Mouse (Mus musculus) R1 (cell line): ENCODE measurements at regions not wholly inside any gene's neighbourhood (a gene's known extent, or its start where the extent isn't known, plus 50 kb on each side); places are given as distances from the start of the nearest gene placed in this dataset.
"Not testable (repeated sequence)": the region's sequence is repeated elsewhere in the genome, so short reads cannot be mapped to it uniquely, and the experiment has no call there.

Experiments
- DNase-seq: peaks from one replicate; pipeline ENCODE4 v3.0.0-alpha.2; 2018; ENCODE audit warnings: low read depth, low spot score

DNA sequence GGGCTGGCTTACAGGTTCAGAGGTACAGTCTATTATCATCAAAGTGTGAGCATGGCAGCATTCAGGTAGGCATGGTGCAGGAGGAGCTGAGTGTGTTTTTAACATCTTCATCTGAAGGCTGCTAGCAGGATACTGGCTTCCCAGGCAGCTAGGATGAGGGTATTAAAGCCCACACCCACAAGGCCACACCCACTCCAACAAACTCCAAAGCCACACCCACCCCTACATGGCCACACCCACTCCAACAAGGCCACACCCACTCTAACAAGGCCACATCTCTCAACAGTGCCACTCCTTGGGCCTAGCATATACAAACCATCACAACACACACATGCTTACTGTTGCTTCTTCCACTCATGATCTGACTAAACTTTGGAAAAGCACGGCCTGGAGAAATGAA is 172.5 kb downstream of the Msrb3 start:
- peak; percentile 54 for DNase-seq

DNA sequence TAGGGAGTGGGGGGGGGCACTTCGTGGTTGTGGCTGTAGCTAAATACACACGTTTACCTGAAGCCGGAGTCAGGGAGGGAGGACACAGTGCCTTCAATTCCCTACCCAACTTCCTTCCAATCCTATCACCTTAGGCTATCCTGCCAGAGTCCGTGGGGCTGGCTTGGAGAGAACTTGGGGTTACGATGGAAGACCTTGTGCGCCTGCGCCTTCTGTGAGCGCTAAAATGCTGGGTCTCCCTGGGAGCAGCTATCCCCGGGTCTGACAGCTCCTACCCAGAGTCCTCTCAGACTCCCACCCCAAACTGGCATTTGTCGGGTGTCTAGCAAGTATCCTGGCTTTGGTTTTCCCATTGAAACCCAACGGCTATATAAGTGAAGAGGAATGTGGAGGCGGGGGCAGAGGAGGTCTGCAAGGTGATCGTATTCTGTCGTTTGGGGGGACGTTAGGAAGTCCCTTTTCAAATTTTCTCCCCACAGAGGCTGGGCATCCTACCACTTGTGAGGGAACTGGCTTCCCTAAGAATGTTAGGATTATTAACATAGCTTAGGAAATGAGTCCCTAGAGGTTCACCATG is 176.9 kb downstream of the Msrb3 start:
- DNase-seq: no peak

DNA sequence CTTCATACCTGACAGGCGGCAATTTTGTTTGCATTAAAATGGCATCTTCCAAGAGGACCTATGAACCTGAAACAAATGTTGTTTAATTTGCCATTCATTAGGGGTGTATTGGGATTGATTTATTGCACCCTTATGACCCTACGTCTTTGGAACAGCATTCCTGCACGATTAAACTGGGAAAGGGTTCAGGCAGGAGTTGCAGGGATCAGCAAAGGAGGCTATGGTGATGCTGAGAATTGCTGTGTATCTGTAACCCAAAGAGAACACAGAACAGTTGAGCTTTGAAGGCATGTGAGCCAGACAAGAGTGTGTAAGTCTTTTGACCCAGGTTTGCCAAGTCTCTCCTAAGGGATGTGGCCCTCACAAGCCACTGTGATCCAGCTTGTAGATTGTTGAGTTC is 177.9 kb downstream of the Msrb3 start:
- DNase-seq: no peak

GRCm38 (mm10) chr10:120720061-120720460 is 178.8 kb downstream of the Msrb3 start:
- no peak for DNase-seq

DNA sequence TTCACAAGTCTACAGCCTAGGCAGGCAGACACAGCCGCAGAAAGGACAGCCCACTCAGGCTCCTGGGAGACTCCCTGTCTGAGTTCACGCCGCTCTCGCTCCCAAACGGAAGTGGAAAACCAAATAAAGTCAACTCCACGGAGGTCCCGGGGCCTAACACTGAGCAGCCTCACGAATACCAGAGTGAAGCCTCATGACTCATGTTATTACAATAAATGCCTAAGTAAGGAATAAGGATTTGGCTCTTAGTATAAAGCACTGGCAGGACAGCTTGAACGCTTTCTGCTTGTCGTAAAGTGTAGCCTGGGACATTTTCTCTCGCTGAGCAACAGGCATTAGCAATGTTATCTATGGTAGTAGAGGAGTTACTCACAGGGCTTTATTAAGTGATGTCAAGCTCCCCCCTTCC is 181.7 kb downstream of the Msrb3 start:
- DNase-seq: no peak

DNA sequence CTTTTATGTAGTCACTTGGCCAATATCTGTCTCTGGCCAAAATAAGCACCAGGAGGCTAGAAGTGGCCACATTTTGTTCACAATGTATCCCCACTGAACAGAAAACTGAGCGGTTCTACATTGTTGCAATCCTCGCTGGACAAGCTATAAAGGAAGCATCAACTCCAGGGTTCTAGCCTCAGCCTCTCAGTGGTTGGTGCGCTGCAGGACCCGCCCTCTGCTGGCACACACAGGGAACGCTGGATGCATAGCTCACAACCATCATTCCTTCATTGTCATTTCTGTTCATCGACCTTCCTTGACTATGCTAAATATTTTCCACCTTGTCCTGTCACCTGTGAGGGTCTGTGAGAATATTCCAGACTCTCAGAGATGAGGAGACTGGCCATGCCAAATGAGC is 182.5 kb downstream of the Msrb3 start:
- DNase-seq: peak; percentile 47

DNA sequence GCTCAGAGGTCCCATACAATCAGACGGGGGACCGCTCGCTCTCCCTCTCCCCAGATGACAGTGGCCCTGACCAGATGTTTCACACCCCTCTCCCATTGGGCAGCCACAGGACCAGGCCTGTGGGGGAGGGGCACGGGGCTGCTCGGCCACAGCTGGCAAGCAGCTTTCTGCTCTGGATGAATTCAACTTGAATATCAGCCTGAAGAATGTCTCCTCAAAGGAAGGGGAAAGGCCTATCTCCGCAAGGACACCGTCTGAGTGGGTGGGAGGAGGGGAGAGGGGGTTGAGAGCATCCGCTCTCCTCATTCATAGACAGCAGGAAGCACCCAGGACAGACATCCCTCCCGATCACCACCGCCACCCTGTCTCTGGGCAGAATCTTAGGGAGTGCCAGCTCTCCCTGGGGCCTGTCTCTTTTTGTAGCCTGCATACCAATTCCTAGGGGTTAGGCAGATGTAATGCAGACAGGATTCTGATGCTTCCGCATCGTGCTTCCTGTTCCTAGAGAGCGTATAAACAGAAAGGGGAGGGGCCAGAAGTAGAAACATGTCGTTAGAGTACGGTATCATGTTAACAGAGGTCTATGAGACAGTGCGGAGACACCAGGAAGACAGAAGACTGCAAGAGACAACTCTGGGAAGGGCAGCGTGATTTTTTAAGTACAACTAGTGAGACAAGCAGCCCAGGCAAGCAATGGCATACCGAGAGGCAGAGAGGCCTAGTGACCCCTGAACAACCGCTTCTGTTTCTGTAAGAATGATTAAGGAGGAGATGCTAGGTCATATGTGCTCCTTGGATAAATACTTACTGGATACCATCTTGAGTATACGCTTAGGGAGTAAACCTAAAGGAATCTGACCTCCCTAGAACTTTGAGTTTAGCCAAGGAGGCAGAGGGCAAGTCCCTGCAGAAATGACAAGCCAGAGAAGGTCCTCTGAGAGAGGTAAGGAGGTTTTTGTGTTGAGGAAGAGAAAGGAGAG is 190.8 kb downstream of the Msrb3 start:
- peak; percentile 78 for DNase-seq

DNA sequence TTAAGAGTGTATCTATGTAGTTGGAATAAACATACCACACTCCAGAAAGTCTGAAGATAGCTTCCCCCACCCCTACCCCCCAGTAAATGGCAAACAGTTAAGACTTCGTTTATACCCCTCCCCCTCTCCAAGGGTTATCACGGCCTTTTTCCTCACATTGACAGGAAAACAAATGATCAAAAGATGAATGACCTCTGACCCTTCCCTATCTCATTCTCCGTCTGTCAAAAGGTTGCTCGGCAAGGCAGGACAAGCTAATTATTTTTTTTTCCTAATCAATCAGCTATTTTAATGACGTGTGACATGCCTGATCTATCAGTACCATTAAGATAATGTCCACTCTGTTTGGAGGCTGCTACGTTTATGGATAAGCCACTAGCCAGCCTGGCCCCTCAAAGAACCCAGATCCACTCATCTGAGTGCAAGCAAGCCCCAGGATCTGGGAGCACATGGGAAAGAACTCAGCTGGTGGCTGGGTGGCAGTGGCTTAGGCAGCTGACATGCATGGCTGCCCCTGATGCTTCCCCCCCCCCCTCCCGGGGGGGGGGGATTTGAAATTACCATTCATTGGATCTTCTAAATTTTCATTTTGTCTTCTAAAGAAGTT is 192.1 kb downstream of the Msrb3 start:
- no peak for DNase-seq

GRCm38 (mm10) chr10:120701833-120702232 is 197.1 kb downstream of the Msrb3 start:
- DNase-seq: peak; percentile 70

DNA sequence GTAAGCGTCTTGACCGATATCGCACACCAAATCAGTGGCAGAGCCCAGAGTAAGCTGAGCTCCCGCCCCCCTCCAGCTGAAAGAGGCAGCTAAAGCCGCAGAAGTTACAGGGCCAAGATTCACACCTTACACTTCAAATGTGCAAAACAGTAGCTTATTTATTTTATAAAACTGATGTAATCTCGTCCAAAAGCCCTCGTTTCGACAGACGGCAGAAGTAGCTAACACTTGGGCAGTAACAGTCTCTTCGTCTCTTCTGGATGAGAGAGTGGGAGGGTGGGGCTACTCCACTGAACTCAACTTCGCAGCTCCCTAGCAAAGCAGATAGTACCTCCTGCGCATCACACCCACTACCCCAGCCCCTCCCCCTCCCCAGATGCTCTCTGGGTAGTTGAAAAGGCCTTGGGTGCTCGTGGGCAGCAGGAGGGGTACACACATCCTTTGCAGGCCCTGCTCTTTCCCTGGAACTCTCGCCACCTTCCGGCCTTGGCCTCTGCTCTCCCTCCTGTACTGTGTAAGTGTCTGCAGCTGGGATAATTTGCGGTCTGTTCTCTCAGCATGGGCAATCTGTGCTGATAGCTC is 201.5 kb downstream of the Msrb3 start:
- peak; percentile 32 for DNase-seq

GRCm38 (mm10) chr10:120696481-120696880 is 202.4 kb downstream of the Msrb3 start:
- DNase-seq: no peak

- peak; percentile 30 for DNase-seq
These were observed 204.4 kb downstream of the Msrb3 start for GRCm38 (mm10) chr10:120694472-120694871.

GRCm38 (mm10) chr10:120691451-120691850 is 207.4 kb downstream of the Msrb3 start:
- no peak for DNase-seq

- DNase-seq: no peak
These were observed 209.9 kb upstream of the Hmga2 start for GRCm38 (mm10) chr10:120686123-120686522.

DNA sequence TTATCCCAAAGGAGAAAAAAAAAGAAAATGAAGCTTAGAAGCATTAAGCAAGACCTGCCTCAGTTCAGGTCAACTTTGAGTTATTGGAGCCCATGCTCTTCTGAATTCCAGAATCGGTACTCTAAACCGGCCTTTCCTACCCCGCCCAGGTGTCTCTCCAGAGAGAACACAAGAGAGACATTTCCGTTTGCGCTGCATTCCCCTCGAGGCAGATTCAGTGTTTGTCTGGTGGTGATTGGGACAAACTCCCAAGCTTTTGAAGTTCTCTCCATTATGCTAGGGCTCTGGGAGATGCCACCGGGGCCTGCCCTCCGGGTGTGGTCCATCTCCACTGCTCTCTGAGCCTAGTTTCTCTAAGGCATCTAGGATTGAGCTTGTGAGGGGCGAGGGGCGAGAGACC is 205.8 kb upstream of the Hmga2 start:
- DNase-seq: peak; percentile 29

GRCm38 (mm10) chr10:120679982-120680381 is 203.7 kb upstream of the Hmga2 start:
- no peak for DNase-seq

DNA sequence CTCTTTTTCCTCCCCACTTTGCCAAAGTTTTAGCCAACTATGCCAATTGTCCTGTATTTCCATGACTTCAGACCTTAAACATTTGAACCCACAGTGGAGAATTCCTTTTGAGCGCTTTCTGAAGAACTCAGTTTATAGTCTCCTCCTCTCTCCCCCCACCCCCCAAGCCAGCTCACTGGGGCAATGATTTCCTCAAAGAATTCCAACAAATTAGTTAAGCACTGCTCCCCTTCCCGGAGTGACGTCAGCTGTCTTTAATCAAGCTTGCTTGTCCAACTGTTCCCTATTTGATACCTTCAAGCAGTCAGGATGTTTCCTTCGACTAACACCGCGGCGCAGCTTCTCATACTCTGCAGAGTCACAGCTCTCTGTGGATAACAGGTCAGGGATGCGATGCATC is 202.0 kb upstream of the Hmga2 start:
- DNase-seq: no peak

DNA sequence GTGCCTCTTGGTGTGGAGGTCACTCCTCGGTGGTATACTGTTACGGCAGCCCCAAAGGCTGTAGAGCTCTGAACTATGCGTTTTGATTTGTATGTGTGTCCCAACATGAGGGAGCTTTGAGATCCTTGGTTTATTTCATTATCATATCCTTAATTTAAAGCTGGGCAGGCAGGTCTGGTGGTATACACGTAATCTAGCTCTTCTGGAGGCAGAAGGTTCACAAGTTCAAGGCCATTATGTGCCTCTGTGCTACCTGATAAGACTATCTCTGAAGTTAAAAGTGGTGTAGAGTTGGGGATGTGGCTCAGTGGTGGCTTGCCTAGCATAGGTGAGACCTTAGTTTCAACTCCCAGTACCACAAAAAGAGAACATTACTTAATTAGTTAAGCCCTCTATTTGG is 199.1 kb upstream of the Hmga2 start:
- DNase-seq: no peak

- peak; percentile 66 for DNase-seq
These were observed 198.2 kb upstream of the Hmga2 start for GRCm38 (mm10) chr10:120674321-120675045.

DNA sequence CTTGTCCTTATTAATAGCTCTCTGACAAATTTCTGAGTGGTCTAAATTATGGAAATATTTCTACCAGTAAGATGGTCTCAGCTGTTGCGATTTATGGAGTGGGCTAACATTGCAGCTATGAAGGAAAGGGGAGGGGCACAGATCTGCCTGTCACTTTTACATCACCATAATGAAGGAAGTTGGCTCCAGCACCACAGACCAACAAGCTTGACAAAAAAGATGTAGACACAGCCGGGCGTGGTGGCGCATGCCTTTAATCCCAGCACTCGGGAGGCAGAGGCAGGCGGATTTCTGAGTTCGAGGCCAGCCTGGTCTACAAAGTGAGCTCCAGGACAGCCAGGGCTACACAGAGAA is 191.4 kb upstream of the Hmga2 start:
- DNase-seq: not testable (repeated sequence)

DNA sequence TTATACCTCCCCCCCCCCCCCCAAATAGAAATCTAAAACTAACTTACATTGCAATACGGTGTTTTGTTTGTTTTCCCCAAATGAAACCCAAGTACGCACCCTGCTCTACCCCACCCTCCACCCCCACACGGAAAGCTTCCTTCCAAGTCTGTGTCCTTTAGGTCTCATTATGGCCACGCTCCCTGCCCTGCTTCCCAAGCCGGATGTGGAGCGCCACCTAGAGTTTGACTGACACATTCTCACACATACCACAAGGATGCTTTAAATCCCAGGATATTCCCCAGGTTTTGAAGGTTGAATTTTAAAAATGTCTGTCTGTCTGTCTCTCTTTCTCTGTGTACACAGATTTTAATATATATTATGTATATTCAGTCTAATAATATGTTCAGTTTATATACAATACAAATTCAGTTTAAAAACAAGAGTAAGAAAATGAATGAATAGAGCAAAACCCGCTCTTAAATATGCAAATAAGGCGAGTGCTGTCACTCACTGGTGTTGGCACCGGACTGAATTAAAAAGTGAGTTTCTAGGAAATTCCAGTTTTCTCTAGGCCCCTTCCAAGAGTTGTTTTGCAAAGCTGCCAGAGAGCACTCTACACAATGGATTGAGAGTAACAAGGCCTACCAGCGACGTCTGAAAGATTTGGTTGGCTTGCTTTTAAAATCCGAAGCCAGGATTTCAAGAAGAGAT is 190.9 kb upstream of the Hmga2 start:
- DNase-seq: peak; percentile 84
